Mouse (Mus musculus): ENCODE results near the gene Trim28.

- TF ChIP-seq CTCF (IDR thresholded peaks at IDR 0.05; ENCODE audit: low read depth, low read length) (no peak), POLR2A (IDR thresholded peaks at IDR 0.05; ENCODE audit: extremely low read depth, insufficient read depth, low read length) (no peak)
Measured at GRCm38 (mm10) chr7:12958948-12959347, 40.0 kb upstream of the Trim28 start.

Measured in liver, adult 2 months (tissue).